Mouse (Mus musculus) erythroblast, embryonic 14.5 days (primary cell): Measurements from ENCODE around the gene Tmem87b.

Source experiments
- GATA1 ChIP-seq: IDR thresholded peaks from 2 replicates; pipeline ENCODE4 v1.6.1; 2012; ENCODE audit warnings: low read length, inconsistent platforms, mixed read lengths
- TAL1 ChIP-seq: IDR thresholded peaks from 3 replicates; pipeline ENCODE4 v1.6.1; 2012; ENCODE audit warnings: low read length, inconsistent platforms, mixed read lengths

- TF ChIP-seq GATA1 (no peak), TAL1 (no peak)
Observed at GRCm38 (mm10) chr2:128796463-128796862, 21.5 kb upstream of the Tmem87b start.
